Mouse (Mus musculus) testis, adult 2 months (tissue): Measurements from ENCODE around the gene Tedc1.

Experiments used
- CTCF ChIP-seq: fragments of 200-500 bp; IDR thresholded peaks from 2 replicates; pipeline ENCODE4 v1.5.1; 2012; ENCODE audit warnings: low read depth, mild to moderate bottlenecking, inconsistent platforms, low read length, moderate library complexity; ENCODE audit not compliant: control insufficient read depth, insufficient read depth, insufficient replicate concordance
- POLR2A ChIP-seq: fragments of 200-500 bp; IDR thresholded peaks from 2 replicates; pipeline ENCODE4 v1.6.1; 2012; ENCODE audit warnings: low read depth, mild to moderate bottlenecking, inconsistent platforms, low read length, moderate library complexity; ENCODE audit not compliant: control insufficient read depth

GRCm38 (mm10) chr12:113130732-113131131 lies 25.5 kb upstream of the Tedc1 start:
- TF ChIP-seq CTCF = no peak
- TF ChIP-seq POLR2A = no peak
